Mouse (Mus musculus): ENCODE results near the gene Kif5a. TPM values are rescaled to one million over a fixed set of nuclear protein-coding genes. Genes with fewer than 3 reads are reported as not detected.

Gene Kif5a
- polyA plus RNA-seq, 1 experiment from 2014 or later = 14.6 TPM

DNA sequence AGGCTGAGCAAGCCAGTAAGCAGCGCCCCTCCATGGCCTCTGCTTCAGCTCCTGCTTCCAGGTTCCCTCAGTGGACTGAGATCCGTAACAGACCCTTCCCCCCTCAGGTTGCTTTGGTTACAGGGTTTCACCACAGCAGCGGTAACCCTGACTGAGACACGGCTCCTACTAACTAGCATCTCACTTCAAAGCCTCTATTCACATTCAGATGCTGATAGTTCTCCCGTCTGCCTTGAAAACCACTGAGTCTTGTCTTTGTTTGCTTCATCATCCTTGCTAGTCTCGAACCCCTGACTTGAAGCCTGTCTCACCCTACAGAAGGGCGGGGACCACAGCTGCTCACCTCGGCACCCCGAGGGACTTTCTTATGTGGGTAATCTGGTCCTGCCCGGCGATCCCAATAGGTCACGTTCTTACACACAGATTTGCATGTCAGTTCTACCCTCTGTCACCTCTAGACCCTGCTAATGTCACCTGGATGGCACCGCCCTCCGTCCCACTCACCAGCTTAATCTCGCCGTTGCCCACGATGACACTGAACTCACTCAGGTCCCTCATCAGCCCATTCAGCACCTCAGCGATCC is 24.8 kb downstream of the Kif5a start:
- H3K4me2 ChIP-seq (ENCODE audit: low read depth, low read length) = no peak overlapping the region
- H3K9ac ChIP-seq (ENCODE audit: low read depth, low read length) = no peak overlapping the region
- no peak overlapping the region for H3K4me3 ChIP-seq (ENCODE audit: low read depth, low read length)
- no peaks in the 10 kb centered on the region for H3K4me1 ChIP-seq (ENCODE audit: control insufficient read depth, insufficient read depth, low read length)
- peaks cover 6% of the 10 kb centered on the region; the same call in 1 of the 2 replicates for H3K36me3 ChIP-seq (ENCODE audit: control insufficient read depth, insufficient read depth, low read length)
- H3K9me3 ChIP-seq (ENCODE audit: control insufficient read depth, low read length) = no peaks in the 10 kb centered on the region
- 70% methylated on average over 18 of the region's 18 CpGs for WGBS
- no peaks in the 10 kb centered on the region for H3K27me3 ChIP-seq (replicated peaks; ENCODE audit: control insufficient read depth, insufficient read depth, low read length)
- ATAC-seq (ENCODE audit: low read depth) (no peak), DNase-seq (ENCODE audit: low spot score) (no peak)
- no peak overlapping the region for H3K27ac ChIP-seq (replicated peaks; ENCODE audit: low read depth, low read length)

- no peaks in the 10 kb centered on the region for H3K9me3 ChIP-seq (ENCODE audit: control insufficient read depth, low read length)
- 28% methylated on average over 9 of the region's 9 CpGs for WGBS
- H3K27me3 ChIP-seq (replicated peaks; ENCODE audit: control insufficient read depth, insufficient read depth, low read length) = no peaks in the 10 kb centered on the region
- peaks cover 6% of the 10 kb centered on the region; the same call in 1 of the 2 replicates for H3K36me3 ChIP-seq (ENCODE audit: control insufficient read depth, insufficient read depth, low read length)
- DNase-seq (ENCODE audit: low spot score) (no peak), ATAC-seq (ENCODE audit: low read depth) (no peak)
- H3K27ac ChIP-seq (replicated peaks; ENCODE audit: low read depth, low read length) = no peak overlapping the region
- H3K4me2 ChIP-seq (ENCODE audit: low read depth, low read length) = no peak overlapping the region
- no peak overlapping the region for H3K4me3 ChIP-seq (ENCODE audit: low read depth, low read length)
- peak overlapping the region; percentile 30 for H3K9ac ChIP-seq (ENCODE audit: low read depth, low read length)
- no peaks in the 10 kb centered on the region for H3K4me1 ChIP-seq (ENCODE audit: control insufficient read depth, insufficient read depth, low read length)
Measured at GRCm38 (mm10) chr10:127236541-127236940, 26.6 kb downstream of the Kif5a start.

DNA sequence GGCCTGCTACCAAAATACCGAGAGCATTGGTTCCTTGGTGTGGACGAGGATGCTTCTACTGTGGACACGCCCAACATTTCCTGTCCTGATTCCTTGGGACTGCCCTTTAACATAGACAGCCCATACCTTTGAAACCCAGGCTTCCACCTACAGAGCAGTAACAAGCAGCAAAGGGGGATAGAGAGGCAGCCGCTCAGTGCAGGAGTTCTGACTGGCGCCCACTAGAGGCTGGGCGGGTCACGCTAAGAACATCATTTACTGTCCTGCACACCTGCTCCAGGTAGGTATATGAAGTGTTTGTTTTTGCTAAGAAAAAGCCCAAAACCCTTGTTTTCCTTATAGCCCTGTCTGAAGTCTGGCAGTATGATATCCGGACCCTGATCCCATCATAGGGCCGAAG is 30.0 kb downstream of the Kif5a start:
- WGBS = 81% methylated on average over 9 of the region's 9 CpGs
- no peaks in the 10 kb centered on the region for H3K9me3 ChIP-seq (ENCODE audit: control insufficient read depth, low read length)
- no peak overlapping the region for H3K4me2 ChIP-seq (ENCODE audit: low read depth, low read length)
- ATAC-seq (ENCODE audit: low read depth) (no peak), DNase-seq (ENCODE audit: low spot score) (no peak)
- no peaks in the 10 kb centered on the region for H3K36me3 ChIP-seq (ENCODE audit: control insufficient read depth, insufficient read depth, low read length)
- H3K27ac ChIP-seq (replicated peaks; ENCODE audit: low read depth, low read length) = no peak overlapping the region
- H3K27me3 ChIP-seq (replicated peaks; ENCODE audit: control insufficient read depth, insufficient read depth, low read length) = no peaks in the 10 kb centered on the region
- H3K4me1 ChIP-seq (ENCODE audit: control insufficient read depth, insufficient read depth, low read length) = no peaks in the 10 kb centered on the region
- no peak overlapping the region for H3K4me3 ChIP-seq (ENCODE audit: low read depth, low read length)
- no peak overlapping the region for H3K9ac ChIP-seq (ENCODE audit: low read depth, low read length)

DNA sequence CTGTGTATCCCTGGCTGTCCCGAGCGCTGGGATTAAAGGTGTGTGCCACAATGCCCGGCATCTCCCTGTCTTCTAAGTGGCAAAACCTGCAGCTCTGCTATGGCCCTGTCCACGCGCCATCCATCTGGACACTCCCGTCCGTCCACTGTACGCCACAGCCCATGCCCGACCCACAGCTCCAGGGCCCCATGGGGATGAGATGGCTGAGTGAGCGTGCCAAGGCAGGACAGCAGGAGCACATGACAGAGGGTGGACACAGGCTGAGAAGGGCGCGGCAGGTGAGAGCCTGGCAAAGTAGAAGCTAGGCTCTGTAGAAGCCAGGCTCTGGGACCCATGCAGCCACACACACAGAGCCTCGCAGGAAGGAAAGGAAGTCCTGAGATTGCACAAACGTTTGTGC is 31.4 kb downstream of the Kif5a start:
- ATAC-seq (ENCODE audit: low read depth) (no peak), DNase-seq (ENCODE audit: low spot score) (no peak)
- no peak overlapping the region for H3K4me3 ChIP-seq (ENCODE audit: low read depth, low read length)
- no peak overlapping the region for H3K27ac ChIP-seq (replicated peaks; ENCODE audit: low read depth, low read length)
- no peak overlapping the region for H3K4me2 ChIP-seq (ENCODE audit: low read depth, low read length)
- H3K27me3 ChIP-seq (replicated peaks; ENCODE audit: control insufficient read depth, insufficient read depth, low read length) = no peaks in the 10 kb centered on the region
- H3K9ac ChIP-seq (ENCODE audit: low read depth, low read length) = no peak overlapping the region
- no peaks in the 10 kb centered on the region for H3K9me3 ChIP-seq (ENCODE audit: control insufficient read depth, low read length)
- H3K36me3 ChIP-seq (ENCODE audit: control insufficient read depth, insufficient read depth, low read length) = no peaks in the 10 kb centered on the region
- H3K4me1 ChIP-seq (ENCODE audit: control insufficient read depth, insufficient read depth, low read length) = no peaks in the 10 kb centered on the region
- 74% methylated on average over 14 of the region's 14 CpGs for WGBS

- no peak for ATAC-seq (ENCODE audit: low read depth)
Measured at GRCm38 (mm10) chr10:127230693-127231092, 32.5 kb downstream of the Kif5a start.

GRCm38 (mm10) chr10:127228897-127229296 is 34.3 kb downstream of the Kif5a start:
- Histone ChIP-seq H3K9me3 (ENCODE audit: control insufficient read depth, low read length) (no peaks in the 10 kb centered on the region), H3K4me2 (ENCODE audit: low read depth, low read length) (no peak overlapping the region), H3K4me3 (ENCODE audit: low read depth, low read length) (no peak overlapping the region), H3K27ac (replicated peaks; ENCODE audit: low read depth, low read length) (no peak overlapping the region), H3K4me1 (ENCODE audit: control insufficient read depth, insufficient read depth, low read length) (no peaks in the 10 kb centered on the region), H3K36me3 (ENCODE audit: control insufficient read depth, insufficient read depth, low read length) (no peaks in the 10 kb centered on the region), H3K9ac (ENCODE audit: low read depth, low read length) (no peak overlapping the region), H3K27me3 (replicated peaks; ENCODE audit: control insufficient read depth, insufficient read depth, low read length) (no peaks in the 10 kb centered on the region)
- ATAC-seq (ENCODE audit: low read depth) = peak; percentile 59
- peak; percentile 70 for DNase-seq (ENCODE audit: low spot score)
- 16% methylated on average over 4 of the region's 4 CpGs for WGBS

More at GRCm38 (mm10) chr10:127230693-127231092, 32.5 kb downstream of the Kif5a start:
- no peaks in the 10 kb centered on the region for H3K36me3 ChIP-seq (ENCODE audit: control insufficient read depth, insufficient read depth, low read length)
- no peaks in the 10 kb centered on the region for H3K27me3 ChIP-seq (replicated peaks; ENCODE audit: control insufficient read depth, insufficient read depth, low read length)
- no peak for DNase-seq (ENCODE audit: low spot score)
- 85% methylated on average over 12 of the region's 12 CpGs for WGBS
- H3K4me3 ChIP-seq (ENCODE audit: low read depth, low read length) = no peak overlapping the region
- H3K4me1 ChIP-seq (ENCODE audit: control insufficient read depth, insufficient read depth, low read length) = no peaks in the 10 kb centered on the region
- no peak overlapping the region for H3K27ac ChIP-seq (replicated peaks; ENCODE audit: low read depth, low read length)
- no peaks in the 10 kb centered on the region for H3K9me3 ChIP-seq (ENCODE audit: control insufficient read depth, low read length)
- H3K4me2 ChIP-seq (ENCODE audit: low read depth, low read length) = no peak overlapping the region
- no peak overlapping the region for H3K9ac ChIP-seq (ENCODE audit: low read depth, low read length)

DNA sequence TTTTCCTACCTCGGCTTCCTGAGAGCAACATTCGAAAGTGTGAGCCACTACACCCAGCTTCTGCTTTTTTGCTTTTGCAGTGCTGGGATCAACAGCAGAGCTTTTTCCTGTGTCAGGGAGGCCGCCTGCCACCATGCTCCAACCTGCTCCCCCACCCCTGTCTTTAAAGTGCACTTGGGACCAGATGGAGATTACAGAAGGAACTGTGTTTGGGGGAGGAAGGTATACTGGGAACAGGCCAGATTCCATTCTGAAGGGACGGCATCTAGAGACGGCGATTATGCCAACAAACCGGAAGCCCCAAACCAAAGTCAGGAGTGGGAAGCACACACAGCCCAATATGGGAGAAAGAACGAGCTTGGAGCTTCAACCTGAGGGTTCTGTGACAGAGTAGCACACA is 36.0 kb downstream of the Kif5a start:
- ATAC-seq (ENCODE audit: low read depth) (no peak), DNase-seq (ENCODE audit: low spot score) (no peak)
- Histone ChIP-seq H3K9ac (ENCODE audit: low read depth, low read length) (no peak overlapping the region), H3K9me3 (ENCODE audit: control insufficient read depth, low read length) (no peaks in the 10 kb centered on the region), H3K4me3 (ENCODE audit: low read depth, low read length) (no peak overlapping the region), H3K36me3 (ENCODE audit: control insufficient read depth, insufficient read depth, low read length) (no peaks in the 10 kb centered on the region), H3K4me1 (ENCODE audit: control insufficient read depth, insufficient read depth, low read length) (no peaks in the 10 kb centered on the region), H3K27me3 (replicated peaks; ENCODE audit: control insufficient read depth, insufficient read depth, low read length) (no peaks in the 10 kb centered on the region), H3K4me2 (ENCODE audit: low read depth, low read length) (no peak overlapping the region), H3K27ac (replicated peaks; ENCODE audit: low read depth, low read length) (no peak overlapping the region)
- 80% methylated on average over 8 of the region's 8 CpGs for WGBS

DNA sequence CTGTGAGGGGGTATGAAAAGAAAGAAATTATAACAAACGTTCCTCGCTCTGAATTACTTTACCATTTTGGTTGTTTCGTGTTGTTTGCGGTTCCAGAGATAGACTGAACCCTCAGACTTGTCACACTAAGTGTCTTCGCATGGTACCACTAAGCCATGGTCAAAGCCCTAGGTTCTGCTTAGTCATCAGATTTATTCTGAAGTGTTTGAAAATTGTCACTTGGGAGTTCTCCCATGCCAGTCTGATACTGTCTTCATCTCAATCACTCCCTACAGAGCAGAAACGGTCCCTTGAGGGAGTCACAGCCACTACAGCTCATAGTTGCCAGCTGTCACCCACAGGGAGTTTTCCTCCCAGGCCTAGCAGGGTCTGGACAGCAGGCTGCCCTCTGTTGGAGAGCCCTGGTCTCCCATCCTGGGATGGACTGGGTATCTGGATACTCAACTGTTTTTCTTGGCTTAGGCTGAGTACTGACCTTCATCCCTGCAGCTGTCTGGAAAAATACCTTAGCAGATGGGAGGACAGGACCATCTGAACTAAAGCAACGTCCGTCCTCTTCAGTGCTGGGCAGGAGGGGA is 36.7 kb downstream of the Kif5a start:
- Histone ChIP-seq H3K27me3 (replicated peaks; ENCODE audit: control insufficient read depth, insufficient read depth, low read length) (no peaks in the 10 kb centered on the region), H3K9ac (ENCODE audit: low read depth, low read length) (no peak overlapping the region; the same call in 1 of the 2 replicates), H3K4me2 (ENCODE audit: low read depth, low read length) (no peak overlapping the region), H3K4me1 (ENCODE audit: control insufficient read depth, insufficient read depth, low read length) (no peaks in the 10 kb centered on the region), H3K36me3 (ENCODE audit: control insufficient read depth, insufficient read depth, low read length) (no peaks in the 10 kb centered on the region), H3K9me3 (ENCODE audit: control insufficient read depth, low read length) (no peaks in the 10 kb centered on the region), H3K27ac (replicated peaks; ENCODE audit: low read depth, low read length) (no peak overlapping the region), H3K4me3 (ENCODE audit: low read depth, low read length) (no peak overlapping the region)
- ATAC-seq (ENCODE audit: low read depth) (no peak), DNase-seq (ENCODE audit: low spot score) (peak; percentile 19)
- 67% methylated on average over 8 of the region's 8 CpGs for WGBS

DNA sequence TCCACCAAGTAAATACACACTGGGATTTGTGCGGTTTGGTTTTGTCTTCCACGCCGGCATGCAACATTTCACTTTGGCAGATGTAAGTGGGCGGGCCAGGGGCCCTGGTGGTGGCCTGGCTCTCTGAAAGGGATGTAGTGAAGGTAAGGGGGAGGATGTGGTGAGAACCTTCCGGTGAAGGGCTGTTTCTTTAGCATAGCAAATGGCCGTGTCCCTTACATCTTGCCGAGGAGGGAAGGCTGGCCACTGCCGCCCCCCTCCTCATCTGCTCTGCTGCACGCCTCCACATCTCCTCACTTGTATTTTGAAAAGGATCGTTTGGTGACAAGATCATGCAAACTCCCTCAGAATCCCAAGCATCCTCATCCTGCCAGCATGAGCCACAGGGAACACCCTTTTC is 37.4 kb downstream of the Kif5a start:
- no peak overlapping the region for H3K27ac ChIP-seq (replicated peaks; ENCODE audit: low read depth, low read length)
- peak; percentile 23 for DNase-seq (ENCODE audit: low spot score)
- WGBS = 24% methylated on average over 10 of the region's 10 CpGs
- no peaks in the 10 kb centered on the region for H3K36me3 ChIP-seq (ENCODE audit: control insufficient read depth, insufficient read depth, low read length)
- no peaks in the 10 kb centered on the region for H3K4me1 ChIP-seq (ENCODE audit: control insufficient read depth, insufficient read depth, low read length)
- no peak overlapping the region for H3K9ac ChIP-seq (ENCODE audit: low read depth, low read length)
- no peak overlapping the region for H3K4me2 ChIP-seq (ENCODE audit: low read depth, low read length)
- no peak for ATAC-seq (ENCODE audit: low read depth)
- H3K27me3 ChIP-seq (replicated peaks; ENCODE audit: control insufficient read depth, insufficient read depth, low read length) = no peaks in the 10 kb centered on the region
- no peak overlapping the region for H3K4me3 ChIP-seq (ENCODE audit: low read depth, low read length)
- no peaks in the 10 kb centered on the region for H3K9me3 ChIP-seq (ENCODE audit: control insufficient read depth, low read length)

All from embryonic facial prominence, embryonic 14.5 days (tissue).